Mouse (Mus musculus) lung, postnatal 0 days (tissue): Measurements from ENCODE around the gene Slc1a2. TPM values are rescaled to one million over a fixed set of nuclear protein-coding genes. Genes with fewer than 3 reads are reported as not detected.

Experiments
- ATAC-seq: fragments of 200-750 bp; cut with Nextera tagmentation; 2 replicates; pipeline ENCODE4 v1.8.0; 2017; ENCODE audit warnings: moderate library complexity
- DNase-seq: peaks from one replicate; pipeline ENCODE4 v3.0.0-alpha.2; 2016; ENCODE audit warnings: low spot score
- H3K27ac ChIP-seq: fragments of 300-500 bp; sonication (generic); 2 replicates; pipeline ENCODE4 v1.5.1; 2014; ENCODE audit warnings: antibody characterized with exemption, mild to moderate bottlenecking, low read length, mixed read lengths
- H3K27me3 ChIP-seq: fragments of 300-500 bp; sonication (generic); replicated peaks from 2 replicates; pipeline ENCODE4 v1.6.1; 2014; ENCODE audit warnings: low read length, mixed read lengths; ENCODE audit not compliant: insufficient read depth
- H3K36me3 ChIP-seq: fragments of 300-500 bp; sonication (generic); 2 replicates; pipeline ENCODE4 v1.6.1; 2014; ENCODE audit warnings: low read length, mixed read lengths; ENCODE audit not compliant: insufficient read depth
- H3K4me1 ChIP-seq: fragments of 300-500 bp; sonication (generic); 2 replicates; pipeline ENCODE4 v1.6.1; 2014; ENCODE audit warnings: antibody characterized with exemption, low read depth, low read length, mixed read lengths; ENCODE audit not compliant: insufficient read depth
- H3K4me2 ChIP-seq: fragments of 300-500 bp; sonication (generic); replicated peaks from 2 replicates; pipeline ENCODE4 v1.6.1; 2014; ENCODE audit warnings: low read depth, mild to moderate bottlenecking, low read length, moderate library complexity, mixed read lengths
- H3K4me3 ChIP-seq: fragments of 300-500 bp; sonication (generic); 2 replicates; pipeline ENCODE4 v1.5.1; 2014; ENCODE audit warnings: low read depth, low read length
- H3K9ac ChIP-seq: fragments of 300-500 bp; sonication (generic); replicated peaks from 2 replicates; pipeline ENCODE4 v1.6.1; 2014; ENCODE audit warnings: low read depth, mild to moderate bottlenecking
- H3K9me3 ChIP-seq: fragments of 300-500 bp; sonication (generic); 2 replicates; pipeline ENCODE4 v1.6.1; 2016; ENCODE audit warnings: low read length, mixed read lengths
- CTCF ChIP-seq: IDR thresholded peaks from 2 replicates; pipeline ENCODE4 v1.5.1; 2016; ENCODE audit warnings: antibody characterized with exemption, mild to moderate bottlenecking
- EP300 ChIP-seq: IDR thresholded peaks from 2 replicates; pipeline ENCODE4 v1.6.1; 2016; ENCODE audit warnings: antibody characterized with exemption, mild to moderate bottlenecking, control low read depth
- WGBS: fragments of 180-500 bp; shearing (Covaris S2); extraction: QIAGEN DNeasy Blood & Tissue Kit; methylation state at CpG from one replicate; pipeline ENCODE4 v1.1.7; 2014; 5-methylcytosine and 5-hydroxymethylcytosine counted together
- polyA plus RNA-seq: library from polyadenylated mRNA; unstranded; fragments of >200 nt; fragmentation: Nextera tagmentation; extraction: Ambion mirVana; gene quantifications from 2 replicates; pipeline ENCODE4 v1.2.1, GENCODE M21; 2015

Gene Slc1a2
- polyA plus RNA-seq, 1 experiment from 2014 or later = 0.87 TPM

DNA sequence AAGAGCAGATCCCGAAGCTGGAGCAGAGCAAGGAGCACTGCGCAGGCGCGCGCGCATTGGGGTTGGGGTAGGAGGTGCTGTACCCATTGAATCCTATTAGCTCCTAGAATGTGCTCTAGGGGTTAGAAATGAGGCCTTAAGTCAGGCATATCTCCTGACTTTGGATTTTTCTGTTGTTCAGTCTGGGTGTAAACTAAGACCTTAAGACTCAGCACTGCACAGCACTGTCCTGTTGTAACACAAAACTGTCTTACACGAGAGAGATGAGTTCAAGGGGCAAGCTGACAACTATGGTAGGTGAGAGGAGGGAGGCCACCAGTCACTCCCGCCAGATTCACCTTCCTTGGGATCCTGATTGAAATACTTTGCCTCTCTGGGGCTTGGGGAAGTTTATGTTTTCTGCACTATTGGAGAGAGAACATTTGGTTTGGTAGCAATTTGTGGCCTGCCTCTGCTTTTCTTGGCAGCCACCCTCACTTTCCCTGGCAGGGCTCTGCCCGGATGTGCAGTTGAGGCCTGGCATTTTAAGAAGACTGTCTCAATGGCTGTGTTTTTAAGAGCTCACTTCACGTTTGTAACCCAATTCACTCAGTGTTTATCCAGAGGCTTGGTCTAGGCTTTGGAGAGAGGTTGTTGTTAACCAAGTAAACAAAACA, 9.5 kb upstream of the Slc1a2 start:
- TF ChIP-seq CTCF = no peak
- TF ChIP-seq EP300 = no peak
- H3K27me3 ChIP-seq = no peaks in the 10 kb centered on the region
- WGBS = 74% methylated on average over 10 of the region's 10 CpGs
- no peak for DNase-seq
- H3K27ac ChIP-seq = no peak overlapping the region
- H3K4me1 ChIP-seq = no peaks in the 10 kb centered on the region
- no peak overlapping the region for H3K4me3 ChIP-seq
- H3K9me3 ChIP-seq = no peaks in the 10 kb centered on the region
- no peak for ATAC-seq
- H3K36me3 ChIP-seq = no peaks in the 10 kb centered on the region
- H3K9ac ChIP-seq = no peak overlapping the region
- no peak overlapping the region for H3K4me2 ChIP-seq

DNA sequence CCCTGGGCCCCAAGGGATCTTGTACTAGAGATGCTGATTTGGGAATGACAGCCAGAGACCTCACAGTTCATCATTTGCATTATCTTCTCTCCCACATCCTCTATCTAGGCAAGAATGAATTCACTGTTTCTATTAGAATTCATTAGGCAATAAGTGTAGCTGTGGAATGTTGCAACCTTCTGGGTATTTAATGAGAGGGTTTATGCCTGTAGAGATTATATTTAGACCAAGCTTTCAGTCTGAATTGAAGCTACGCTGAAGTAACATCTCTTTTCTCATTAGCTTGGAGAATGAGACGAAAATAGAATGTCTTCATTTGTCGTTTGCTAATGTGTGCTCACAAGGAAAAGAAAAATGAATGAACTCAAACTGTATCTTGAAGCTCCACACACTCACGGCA, 8.1 kb upstream of the Slc1a2 start:
- no peak overlapping the region for H3K4me2 ChIP-seq
- no peaks in the 10 kb centered on the region for H3K4me1 ChIP-seq
- no peaks in the 10 kb centered on the region for H3K27me3 ChIP-seq
- ATAC-seq = no peak
- no peak overlapping the region for H3K4me3 ChIP-seq
- no peak for DNase-seq
- H3K36me3 ChIP-seq = no peaks in the 10 kb centered on the region
- H3K9ac ChIP-seq = no peak overlapping the region
- H3K27ac ChIP-seq = no peak overlapping the region
- TF ChIP-seq CTCF = no peak
- no peaks in the 10 kb centered on the region for H3K9me3 ChIP-seq
- 61% methylated on average over 4 of the region's 4 CpGs for WGBS

- 71% methylated on average over 8 of the region's 8 CpGs for WGBS
- Histone ChIP-seq H3K4me3 (no peak overlapping the region), H3K4me1 (no peaks in the 10 kb centered on the region), H3K27me3 (peaks cover 19% of the 10 kb centered on the region), H3K36me3 (no peaks in the 10 kb centered on the region), H3K4me2 (no peak overlapping the region), H3K27ac (no peak overlapping the region), H3K9me3 (no peaks in the 10 kb centered on the region), H3K9ac (no peak overlapping the region)
- DNase-seq (no peak), ATAC-seq (no peak)
- TF ChIP-seq CTCF (no peak), EP300 (no peak)
These were observed 2.3 kb upstream of the Slc1a2 start for GRCm38 (mm10) chr2:102655966-102656725.

- Histone ChIP-seq H3K27ac (no peak overlapping the region), H3K4me1 (no peaks in the 10 kb centered on the region), H3K4me3 (no peak overlapping the region), H3K36me3 (no peaks in the 10 kb centered on the region), H3K4me2 (no peak overlapping the region), H3K27me3 (peaks cover 19% of the 10 kb centered on the region), H3K9ac (no peak overlapping the region), H3K9me3 (no peaks in the 10 kb centered on the region)
- 26% methylated on average over 6 of the region's 7 CpGs for WGBS
- no peak for DNase-seq
- no peak for ATAC-seq
- TF ChIP-seq CTCF = no peak
- TF ChIP-seq EP300 = no peak
These were observed 733 bp upstream of the Slc1a2 start for GRCm38 (mm10) chr2:102657726-102658125.

DNA sequence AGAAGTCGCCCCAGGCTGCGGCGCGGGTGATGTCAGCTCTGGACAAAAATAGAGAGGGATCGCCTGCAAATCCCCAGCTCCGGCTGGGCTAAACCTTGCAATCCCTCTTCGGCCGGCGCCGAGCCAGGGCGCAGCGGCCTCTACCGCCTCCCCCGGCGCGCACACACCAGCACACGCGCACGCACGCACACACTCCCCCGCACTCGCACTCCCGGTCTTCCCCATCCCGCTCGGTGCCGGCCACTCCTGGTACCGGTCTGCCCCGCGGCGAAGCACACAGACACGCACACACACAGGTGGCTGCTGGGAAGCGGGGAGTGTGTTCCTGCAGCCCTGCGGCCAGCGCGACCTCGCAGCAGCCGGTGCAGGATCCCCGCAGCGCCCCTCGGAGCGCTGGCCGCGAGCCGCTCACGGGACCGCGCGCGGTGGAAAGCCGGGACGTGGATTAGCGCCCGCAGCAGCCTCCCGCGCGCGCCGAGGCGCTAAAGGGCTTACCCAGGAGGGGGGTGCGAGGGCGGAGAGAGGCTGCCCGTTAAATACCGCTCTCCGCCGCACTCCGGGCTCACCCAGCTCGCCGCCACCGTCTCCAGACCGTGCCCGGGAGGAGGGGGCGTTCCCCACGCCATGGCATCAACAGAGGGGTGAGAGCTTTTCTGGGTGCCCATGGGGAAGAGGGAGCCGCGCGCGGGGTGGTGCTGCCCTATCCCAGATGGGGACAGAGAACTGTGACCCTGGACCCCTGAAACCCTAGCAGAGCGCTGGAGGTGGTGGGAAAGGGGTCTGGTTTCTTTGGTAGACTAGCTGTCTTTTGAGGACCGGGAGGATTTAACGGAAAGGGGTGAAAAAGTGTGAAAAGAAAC, 432 bp downstream of the Slc1a2 start:
- DNase-seq (peak; percentile 57), ATAC-seq (peak; percentile 67)
- H3K4me2 ChIP-seq = peak overlapping the region; percentile 95
- H3K36me3 ChIP-seq = no peaks in the 10 kb centered on the region
- H3K27me3 ChIP-seq = peaks cover 19% of the 10 kb centered on the region
- TF ChIP-seq CTCF (peak; percentile 46), EP300 (no peak)
- no peaks in the 10 kb centered on the region for H3K9me3 ChIP-seq
- no peak overlapping the region for H3K9ac ChIP-seq
- peak overlapping the region; percentile 53 for H3K4me3 ChIP-seq
- under 1% methylated on average over 75 of the region's 80 CpGs for WGBS
- no peak overlapping the region for H3K27ac ChIP-seq
- H3K4me1 ChIP-seq = no peaks in the 10 kb centered on the region

GRCm38 (mm10) chr2:102659521-102659830, 1.0 kb downstream of the Slc1a2 start:
- no peaks in the 10 kb centered on the region for H3K4me1 ChIP-seq
- peaks cover 19% of the 10 kb centered on the region for H3K27me3 ChIP-seq
- WGBS = 5% methylated on average over 10 of the region's 10 CpGs
- no peaks in the 10 kb centered on the region for H3K36me3 ChIP-seq
- no peak overlapping the region for H3K27ac ChIP-seq
- TF ChIP-seq CTCF (no peak), EP300 (no peak)
- H3K9ac ChIP-seq = no peak overlapping the region
- DNase-seq (peak; percentile 43), ATAC-seq (no peak)
- H3K9me3 ChIP-seq = no peaks in the 10 kb centered on the region
- H3K4me3 ChIP-seq = peak overlapping the region; percentile 53
- peak overlapping the region; percentile 95 for H3K4me2 ChIP-seq
